Mouse (Mus musculus) inflammation-experienced regulatory T-cells, adult 6 months (primary cell): ENCODE results near the gene March9. TPM values are rescaled to one million over a fixed set of nuclear protein-coding genes. Genes with fewer than 3 reads are reported as not detected.
"Not testable (repeated sequence)": the region's sequence is repeated elsewhere in the genome, so short reads cannot be mapped to it uniquely, and the experiment has no call there.

Experiments
- ATAC-seq: one replicate; pipeline ENCODE4 v1.8.0; 2017
- polyA plus RNA-seq, 3 experiments: library from polyadenylated mRNA; unstranded; fragments of 100-300 nt; shearing (Covaris generic); gene quantifications; one replicate each; pipeline ENCODE4 v1.2.1; 2017

Gene March9
- polyA plus RNA-seq, 3 experiments from 2014 or later, result 0.35 to 0.84 (median 0.72) TPM

- ATAC-seq, result no peak
These were observed 19.8 kb upstream of the March9 start for GRCm38 (mm10) chr10:127079665-127080391.

GRCm38 (mm10) chr10:127078677-127079575 is 18.9 kb upstream of the March9 start:
- ATAC-seq, result no peak

GRCm38 (mm10) chr10:127078001-127078676 is 18.2 kb upstream of the March9 start:
- ATAC-seq, result no peak

- ATAC-seq, result no peak
These were observed 17.5 kb upstream of the March9 start for GRCm38 (mm10) chr10:127077515-127077914.

- peak; percentile 92 for ATAC-seq
These were observed 16.1 kb upstream of the March9 start for GRCm38 (mm10) chr10:127076082-127076481.

- ATAC-seq, result peak; percentile 6
These were observed 15.7 kb upstream of the March9 start for GRCm38 (mm10) chr10:127075651-127076050.

- ATAC-seq, result peak; percentile 81
These were observed 15.1 kb upstream of the March9 start, which contains the start of gene Agap2 for GRCm38 (mm10) chr10:127075080-127075479. TSS of gene Agap2 (plus strand) at chr10:127075284.

GRCm38 (mm10) chr10:127073981-127074380 is 14.0 kb upstream of the March9 start:
- no peak for ATAC-seq

GRCm38 (mm10) chr10:127072969-127073368 is 13.0 kb upstream of the March9 start:
- not testable (repeated sequence) for ATAC-seq

- ATAC-seq, result not testable (repeated sequence)
These were observed 12.3 kb upstream of the March9 start for GRCm38 (mm10) chr10:127072270-127072669.

- ATAC-seq, result no peak
These were observed 11.2 kb upstream of the March9 start for GRCm38 (mm10) chr10:127071203-127071602.

GRCm38 (mm10) chr10:127070190-127071121 is 10.5 kb upstream of the March9 start, which contains the start of gene Tspan31:
TSS of gene Tspan31 (minus strand) at chr10:127070264.
- ATAC-seq, result peak; percentile 79

GRCm38 (mm10) chr10:127069281-127070189 is 9.6 kb upstream of the March9 start:
- no peak for ATAC-seq

- no peak for ATAC-seq
These were observed 8.5 kb upstream of the March9 start for GRCm38 (mm10) chr10:127068360-127069038.

GRCm38 (mm10) chr10:127066519-127067018 is 6.6 kb upstream of the March9 start:
- ATAC-seq, result no peak

- no peak for ATAC-seq
These were observed 6.0 kb upstream of the March9 start for GRCm38 (mm10) chr10:127065981-127066380.

- no peak for ATAC-seq
These were observed 4.2 kb upstream of the March9 start for GRCm38 (mm10) chr10:127063913-127064870.

- peak; percentile 77 for ATAC-seq
These were observed 3.4 kb upstream of the March9 start, which contains the start of gene Cdk4 for GRCm38 (mm10) chr10:127063239-127063872. TSS of gene Cdk4 (plus strand) at chr10:127063534.
